Mouse (Mus musculus): ENCODE results near the gene Klhl35. TPM values are rescaled to one million over a fixed set of nuclear protein-coding genes. Genes with fewer than 3 reads are reported as not detected.
A peak's percentile ranks its signal among the peaks of the same experiment; 100 is the strongest.

Klhl35 gene
- polyA plus RNA-seq, 1 experiment: not detected

DNA sequence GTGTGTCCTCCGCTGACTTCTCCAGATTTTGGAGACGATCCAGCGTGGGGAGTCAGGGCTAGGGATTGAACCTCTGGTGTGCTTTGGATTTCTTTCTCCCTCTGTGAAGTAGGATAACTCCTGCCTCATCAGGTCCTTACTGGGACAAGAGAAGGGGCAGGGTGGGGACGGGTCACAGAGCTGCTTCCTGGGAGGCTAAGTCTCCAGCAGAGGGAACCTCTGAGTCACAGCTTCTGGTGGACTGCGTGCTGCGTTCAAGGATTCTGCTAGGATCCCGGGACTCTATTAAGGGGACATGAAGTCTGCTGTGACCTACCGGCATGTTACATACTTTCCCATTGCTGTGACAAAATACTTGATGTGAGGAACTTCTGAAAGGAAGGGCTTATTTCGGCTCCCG lies 26.9 kb upstream of the Klhl35 start:
- H3K4me3 ChIP-seq: no peak overlapping the region
- H3K36me3 ChIP-seq (ENCODE audit: control insufficient read depth, insufficient read depth): no peaks in the 10 kb centered on the region
- no peaks in the 10 kb centered on the region for H3K27me3 ChIP-seq (ENCODE audit: control insufficient read depth, insufficient read depth, insufficient read length)
- TF ChIP-seq TCF3 (IDR thresholded peaks at IDR 0.05; ENCODE audit: insufficient read length, low read depth) (no peak), POLR2A (IDR thresholded peaks at IDR 0.05; ENCODE audit: insufficient read length, low read depth) (no peak), E2F4 (IDR thresholded peaks at IDR 0.05; ENCODE audit: insufficient read depth) (no peak), TCF12 (IDR thresholded peaks at IDR 0.05; ENCODE audit: insufficient read depth, poor library complexity, severe bottlenecking) (no peak), SRF (IDR thresholded peaks at IDR 0.05; ENCODE audit: control insufficient read depth, insufficient read length, low read depth) (no peak), CEBPB (IDR thresholded peaks at IDR 0.05; ENCODE audit: insufficient read depth, poor library complexity, severe bottlenecking) (no peak), MAX (IDR thresholded peaks at IDR 0.05; ENCODE audit: low read depth) (no peak), USF1 (IDR thresholded peaks at IDR 0.05; ENCODE audit: low read depth) (no peak), MYOD1 (IDR thresholded peaks at IDR 0.05; ENCODE audit: control insufficient read depth in 1 of 3, insufficient read length in 2 of 3, low read depth in 2 of 3) (no peak), MYOG (IDR thresholded peaks at IDR 0.05; ENCODE audit: control insufficient read depth in 1 of 3, insufficient read depth in 1 of 3, insufficient read length in 2 of 3, low read depth in 2 of 3) (no peak), POLR2AphosphoS2 (IDR thresholded peaks at IDR 0.05; ENCODE audit: insufficient read length, low read depth) (no peak), REST (IDR thresholded peaks at IDR 0.05; ENCODE audit: insufficient read depth, insufficient read length) (no peak)
- H3K79me2 ChIP-seq (ENCODE audit: control insufficient read depth, insufficient read depth): no peaks in the 10 kb centered on the region
- no peak overlapping the region for H3K4me2 ChIP-seq (ENCODE audit: low read depth)
- H3ac ChIP-seq (ENCODE audit: control insufficient read depth, insufficient read length): no peak overlapping the region

DNA sequence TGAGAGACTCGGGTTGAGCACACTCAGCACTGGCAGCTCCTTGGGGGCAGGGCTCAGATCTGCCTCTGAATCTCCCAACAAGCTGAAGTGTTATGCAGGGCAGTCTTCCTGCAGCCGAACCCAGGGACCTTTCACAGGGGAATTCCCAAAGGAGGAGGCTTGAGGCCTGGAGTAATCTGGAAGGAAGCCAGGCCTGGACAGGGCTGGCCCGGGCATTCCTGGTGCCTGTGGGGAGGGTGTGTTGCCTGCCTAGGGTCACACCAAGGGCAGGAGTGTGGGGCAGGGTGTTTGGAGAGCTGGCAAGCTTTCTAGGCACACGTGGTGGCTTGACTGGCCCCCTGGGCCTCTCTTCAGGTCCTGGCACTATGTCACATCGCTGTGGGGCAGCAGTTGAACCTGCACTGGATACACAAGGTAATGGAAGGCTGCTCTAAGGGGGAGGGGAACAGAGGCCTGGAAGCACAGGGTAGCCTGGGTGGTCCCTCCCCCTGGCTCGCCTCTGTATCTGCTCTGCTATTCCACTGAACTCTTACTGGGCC lies 24.2 kb upstream of the Klhl35 start:
- Histone ChIP-seq H3ac (ENCODE audit: control insufficient read depth, insufficient read length) (no peak overlapping the region), H3K79me2 (ENCODE audit: control insufficient read depth, insufficient read depth) (no peaks in the 10 kb centered on the region), H3K27me3 (ENCODE audit: control insufficient read depth, insufficient read depth, insufficient read length) (no peaks in the 10 kb centered on the region), H3K4me2 (ENCODE audit: low read depth) (no peak overlapping the region), H3K4me3 (no peak overlapping the region), H3K36me3 (ENCODE audit: control insufficient read depth, insufficient read depth) (no peaks in the 10 kb centered on the region)
- TF ChIP-seq SRF (IDR thresholded peaks at IDR 0.05; ENCODE audit: control insufficient read depth, insufficient read length, low read depth) (no peak), MYOD1 (IDR thresholded peaks at IDR 0.05; ENCODE audit: control insufficient read depth in 1 of 3, insufficient read length in 2 of 3, low read depth in 2 of 3) (peak in 1 of 3 experiments; percentile 29), MYOG (IDR thresholded peaks at IDR 0.05; ENCODE audit: control insufficient read depth in 1 of 3, insufficient read depth in 1 of 3, insufficient read length in 2 of 3, low read depth in 2 of 3) (peak in 1 of 3 experiments; percentile 81), TCF12 (IDR thresholded peaks at IDR 0.05; ENCODE audit: insufficient read depth, poor library complexity, severe bottlenecking) (no peak)

DNA sequence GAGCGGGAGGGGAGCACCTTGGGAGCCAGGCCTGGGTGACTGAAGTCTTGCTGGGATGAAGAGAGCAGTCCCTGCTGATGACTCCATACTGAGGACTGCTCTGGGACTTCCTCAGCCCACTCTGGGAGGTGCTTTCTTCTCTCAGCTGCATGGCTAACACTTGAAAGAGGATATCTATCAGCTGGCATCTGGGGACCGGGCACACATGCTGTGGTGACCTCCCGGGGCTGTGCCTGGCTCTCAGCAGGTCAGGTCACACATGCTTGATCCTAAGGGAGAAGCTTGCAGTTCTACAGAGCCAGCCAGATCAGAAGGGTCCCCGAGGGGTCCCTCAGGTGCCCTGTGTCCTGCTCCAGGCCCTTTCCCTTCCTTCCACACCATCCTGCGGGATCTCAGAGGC lies 22.6 kb upstream of the Klhl35 start:
- no peak overlapping the region for H3ac ChIP-seq (ENCODE audit: control insufficient read depth, insufficient read length)
- no peak for TF ChIP-seq CEBPB (IDR thresholded peaks at IDR 0.05; ENCODE audit: insufficient read depth, poor library complexity, severe bottlenecking)
- peak; percentile 64 for TF ChIP-seq TCF12 (IDR thresholded peaks at IDR 0.05; ENCODE audit: insufficient read depth, poor library complexity, severe bottlenecking)
- TF ChIP-seq MYOD1 (IDR thresholded peaks at IDR 0.05; ENCODE audit: control insufficient read depth in 1 of 3, insufficient read length in 2 of 3, low read depth in 2 of 3): peak in 2 of 3 experiments; percentile 72 to 78
- peak; percentile 78 to 91 (median 85) for TF ChIP-seq MYOG (IDR thresholded peaks at IDR 0.05; ENCODE audit: control insufficient read depth in 1 of 3, insufficient read depth in 1 of 3, insufficient read length in 2 of 3, low read depth in 2 of 3)
- no peak for TF ChIP-seq POLR2AphosphoS2 (IDR thresholded peaks at IDR 0.05; ENCODE audit: insufficient read length, low read depth)
- TF ChIP-seq MAX (IDR thresholded peaks at IDR 0.05; ENCODE audit: low read depth): no peak
- TF ChIP-seq POLR2A (IDR thresholded peaks at IDR 0.05; ENCODE audit: insufficient read length, low read depth): no peak
- TF ChIP-seq USF1 (IDR thresholded peaks at IDR 0.05; ENCODE audit: low read depth): no peak
- no peak for TF ChIP-seq E2F4 (IDR thresholded peaks at IDR 0.05; ENCODE audit: insufficient read depth)
- TF ChIP-seq REST (IDR thresholded peaks at IDR 0.05; ENCODE audit: insufficient read depth, insufficient read length): no peak
- TF ChIP-seq TCF3 (IDR thresholded peaks at IDR 0.05; ENCODE audit: insufficient read length, low read depth): peak; percentile 55
- no peak for TF ChIP-seq SRF (IDR thresholded peaks at IDR 0.05; ENCODE audit: control insufficient read depth, insufficient read length, low read depth)
- H3K36me3 ChIP-seq (ENCODE audit: control insufficient read depth, insufficient read depth): no peaks in the 10 kb centered on the region
- no peaks in the 10 kb centered on the region for H3K27me3 ChIP-seq (ENCODE audit: control insufficient read depth, insufficient read depth, insufficient read length)
- peak overlapping the region; percentile 42 for H3K4me2 ChIP-seq (ENCODE audit: low read depth)
- no peak overlapping the region for H3K4me3 ChIP-seq
- H3K79me2 ChIP-seq (ENCODE audit: control insufficient read depth, insufficient read depth): no peaks in the 10 kb centered on the region

DNA sequence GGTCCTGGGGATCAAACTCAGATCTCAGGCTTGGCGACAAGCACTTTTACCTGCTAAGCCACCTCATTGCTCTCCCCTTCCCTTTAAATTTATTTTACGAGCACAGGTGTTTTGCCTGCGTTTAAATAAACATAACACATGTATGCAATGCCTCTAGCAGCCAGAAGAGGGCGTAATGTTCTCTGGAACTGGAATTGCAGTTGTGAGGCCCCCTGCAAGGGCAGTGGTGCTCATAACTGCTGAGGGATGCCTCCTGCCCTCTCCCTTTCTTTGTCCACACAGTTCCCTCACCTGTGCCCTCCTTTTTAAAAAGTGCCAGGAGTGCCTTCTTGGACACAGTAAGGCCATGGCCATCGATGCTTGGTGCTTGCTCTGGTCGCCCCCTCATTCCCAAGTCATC lies 21.8 kb upstream of the Klhl35 start:
- Histone ChIP-seq H3K36me3 (ENCODE audit: control insufficient read depth, insufficient read depth) (no peaks in the 10 kb centered on the region), H3ac (ENCODE audit: control insufficient read depth, insufficient read length) (no peak overlapping the region), H3K4me2 (ENCODE audit: low read depth) (no peak overlapping the region), H3K79me2 (ENCODE audit: control insufficient read depth, insufficient read depth) (no peaks in the 10 kb centered on the region), H3K4me3 (no peak overlapping the region), H3K27me3 (ENCODE audit: control insufficient read depth, insufficient read depth, insufficient read length) (no peaks in the 10 kb centered on the region)
- no peak for TF ChIP-seq SRF (IDR thresholded peaks at IDR 0.05; ENCODE audit: control insufficient read depth, insufficient read length, low read depth)
- no peak for TF ChIP-seq CEBPB (IDR thresholded peaks at IDR 0.05; ENCODE audit: insufficient read depth, poor library complexity, severe bottlenecking)
- TF ChIP-seq MAX (IDR thresholded peaks at IDR 0.05; ENCODE audit: low read depth): no peak
- TF ChIP-seq REST (IDR thresholded peaks at IDR 0.05; ENCODE audit: insufficient read depth, insufficient read length): no peak
- no peak for TF ChIP-seq USF1 (IDR thresholded peaks at IDR 0.05; ENCODE audit: low read depth)
- no peak for TF ChIP-seq MYOD1 (IDR thresholded peaks at IDR 0.05; ENCODE audit: control insufficient read depth in 1 of 3, insufficient read length in 2 of 3, low read depth in 2 of 3)

DNA sequence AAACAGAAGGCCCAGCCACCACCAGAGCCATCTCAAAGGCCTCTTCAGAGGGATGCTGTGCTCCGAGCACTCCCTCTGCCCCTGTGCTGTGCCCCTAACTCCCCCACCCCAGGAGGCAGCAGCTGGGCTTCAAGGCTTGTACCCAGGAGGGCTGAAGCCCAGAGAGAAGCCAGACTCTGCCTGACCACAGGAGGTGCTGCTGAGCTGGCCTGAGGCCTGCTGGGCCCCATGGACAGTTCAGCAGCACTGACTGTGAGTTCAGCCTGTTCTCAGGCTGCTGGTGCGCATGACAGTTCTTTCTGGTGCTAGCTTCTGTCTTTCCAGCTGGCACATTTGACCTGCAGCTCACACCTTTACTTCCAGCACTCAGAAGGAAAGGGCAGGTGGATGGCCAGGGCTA lies 20.0 kb upstream of the Klhl35 start:
- Histone ChIP-seq H3ac (ENCODE audit: control insufficient read depth, insufficient read length) (no peak overlapping the region), H3K36me3 (ENCODE audit: control insufficient read depth, insufficient read depth) (no peaks in the 10 kb centered on the region), H3K27me3 (ENCODE audit: control insufficient read depth, insufficient read depth, insufficient read length) (no peaks in the 10 kb centered on the region), H3K79me2 (ENCODE audit: control insufficient read depth, insufficient read depth) (no peaks in the 10 kb centered on the region), H3K4me2 (ENCODE audit: low read depth) (no peak overlapping the region), H3K4me3 (no peak overlapping the region)
- TF ChIP-seq POLR2AphosphoS2 (IDR thresholded peaks at IDR 0.05; ENCODE audit: insufficient read length, low read depth): no peak
- TF ChIP-seq MAX (IDR thresholded peaks at IDR 0.05; ENCODE audit: low read depth): no peak

Data from myocyte (in vitro differentiated cells).